Mouse (Mus musculus) T-cell, adult 2 months (primary cell): ENCODE measurements around the gene Kcnh7.

Experiments
- DNase-seq: peaks from one replicate; pipeline ENCODE4 v3.0.0; 2022; ENCODE audit warnings: low spot score

The Kcnh7 gene

GRCm38 (mm10) chr2:63183563-63184545, at the start of gene Kcnh7:
Kcnh7 (minus strand) TSS chr2:63184287.
- DNase-seq: no peak

DNA sequence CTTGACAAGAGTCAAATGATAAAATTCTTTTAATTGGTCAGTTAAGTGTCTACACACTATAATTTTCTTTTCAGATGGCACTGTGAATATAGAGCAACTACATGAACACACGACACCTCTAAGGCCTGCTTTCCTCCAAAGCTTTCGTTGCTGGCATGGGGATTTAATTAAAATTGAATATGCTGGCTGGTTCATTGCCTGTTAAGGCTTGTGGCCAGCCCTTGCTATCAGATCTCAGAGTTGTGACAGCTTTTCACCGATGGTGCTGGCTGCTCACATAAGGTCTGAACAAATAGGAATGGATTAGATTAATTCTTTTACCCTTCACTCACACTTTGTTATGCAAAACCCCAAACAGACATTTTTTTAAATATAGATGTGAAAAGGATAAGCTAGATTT, 23.3 kb upstream of the Kcnh7 start:
- no peak for DNase-seq

DNA sequence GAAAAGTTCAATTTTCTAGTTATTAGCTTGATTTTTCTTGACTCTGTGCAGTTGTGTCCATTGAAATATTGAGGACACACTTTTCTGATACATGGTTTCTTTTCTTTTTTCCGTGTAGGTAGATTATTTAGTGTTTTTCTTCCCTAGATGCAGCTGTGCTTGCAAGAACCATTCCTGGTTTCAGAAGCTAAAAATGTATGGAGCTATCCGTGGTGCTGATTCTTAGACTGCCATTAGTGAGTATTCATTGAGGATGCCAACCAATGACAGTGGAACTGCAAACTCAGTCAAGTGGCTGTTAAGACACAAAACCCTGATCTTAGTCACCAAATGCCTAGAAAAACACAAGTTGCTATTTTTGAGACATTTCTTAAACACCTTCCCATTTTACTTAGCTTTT, 1.9 kb upstream of the Kcnh7 start:
- DNase-seq: no peak

- DNase-seq: no peak
Observed at GRCm38 (mm10) chr2:63184551-63185430, 704 bp upstream of the Kcnh7 start.

- no peak for DNase-seq
Observed at GRCm38 (mm10) chr2:63153701-63154100, 30.4 kb downstream of the Kcnh7 start.

- no peak for DNase-seq
Observed at GRCm38 (mm10) chr2:63127762-63128516, 56.1 kb downstream of the Kcnh7 start.

GRCm38 (mm10) chr2:63120316-63120715, 63.8 kb downstream of the Kcnh7 start:
- DNase-seq: no peak

- no peak for DNase-seq
Observed at GRCm38 (mm10) chr2:63117209-63118193, 66.6 kb downstream of the Kcnh7 start.

DNA sequence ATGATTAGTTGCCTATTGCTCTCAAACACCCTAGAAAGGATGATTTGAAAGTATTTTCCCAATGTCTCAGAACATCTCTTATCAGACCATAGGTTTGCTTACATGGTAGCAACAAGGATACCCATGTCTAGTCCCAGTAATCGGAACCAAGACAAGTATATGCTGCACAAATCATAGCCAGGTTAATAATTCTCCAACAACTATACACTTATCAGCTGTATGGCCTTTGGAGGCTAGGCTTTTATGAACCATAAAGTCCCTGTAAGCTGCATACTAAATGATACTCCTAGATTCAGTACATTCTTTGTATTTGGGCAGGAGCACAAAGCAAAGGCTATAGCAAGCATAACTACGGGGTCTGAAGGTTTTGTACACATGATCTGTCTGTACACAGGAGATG, 78.1 kb downstream of the Kcnh7 start:
- no peak for DNase-seq

GRCm38 (mm10) chr2:63099676-63100075, 84.4 kb downstream of the Kcnh7 start:
- no peak for DNase-seq

DNA sequence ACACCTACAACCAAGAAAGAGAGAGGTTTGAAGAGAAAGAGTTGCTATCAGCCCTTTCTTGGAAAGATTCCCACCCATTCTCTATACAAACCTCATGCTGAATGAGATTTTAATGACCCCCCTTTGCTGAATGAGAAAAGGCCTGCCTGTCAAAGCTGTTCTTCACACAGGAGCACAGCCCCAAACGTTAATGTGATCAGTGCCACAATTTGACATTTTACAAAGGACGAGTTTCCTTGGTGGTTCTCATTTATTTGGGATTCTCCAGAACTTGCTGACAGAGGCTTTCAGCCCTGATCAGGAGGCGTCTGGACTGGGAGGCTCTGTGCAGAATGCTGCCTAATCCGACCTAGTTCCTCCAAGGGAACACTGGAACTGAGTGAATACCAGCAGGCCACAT, 92.3 kb downstream of the Kcnh7 start:
- DNase-seq: no peak

DNA sequence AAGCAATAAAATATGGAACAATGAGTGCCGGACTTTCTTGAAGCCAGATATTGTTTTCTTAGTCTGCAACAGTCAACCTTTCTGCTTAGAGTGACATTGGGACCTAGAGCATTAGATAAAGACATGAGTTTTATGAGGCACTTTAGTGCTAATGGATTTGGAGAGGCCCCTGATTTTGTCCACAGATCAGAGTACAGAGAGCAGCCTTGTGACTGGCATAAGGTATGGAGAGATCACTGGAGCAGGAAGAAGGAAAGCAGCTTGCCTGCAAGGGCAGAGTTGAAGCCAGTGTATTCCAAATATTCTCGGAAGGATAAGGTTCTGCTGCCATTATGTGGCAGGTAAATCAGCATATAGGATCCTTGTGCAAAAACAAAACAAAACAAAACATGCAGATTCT, 93.6 kb downstream of the Kcnh7 start:
- DNase-seq: no peak

- no peak for DNase-seq
Observed at GRCm38 (mm10) chr2:63058386-63058785, 125.7 kb downstream of the Kcnh7 start.

- DNase-seq: no peak
Observed at GRCm38 (mm10) chr2:63049884-63050283, 134.2 kb downstream of the Kcnh7 start.

GRCm38 (mm10) chr2:63039718-63040117, 144.4 kb downstream of the Kcnh7 start:
- DNase-seq: no peak

- DNase-seq: no peak
Observed at GRCm38 (mm10) chr2:63014909-63015308, 169.2 kb downstream of the Kcnh7 start.

DNA sequence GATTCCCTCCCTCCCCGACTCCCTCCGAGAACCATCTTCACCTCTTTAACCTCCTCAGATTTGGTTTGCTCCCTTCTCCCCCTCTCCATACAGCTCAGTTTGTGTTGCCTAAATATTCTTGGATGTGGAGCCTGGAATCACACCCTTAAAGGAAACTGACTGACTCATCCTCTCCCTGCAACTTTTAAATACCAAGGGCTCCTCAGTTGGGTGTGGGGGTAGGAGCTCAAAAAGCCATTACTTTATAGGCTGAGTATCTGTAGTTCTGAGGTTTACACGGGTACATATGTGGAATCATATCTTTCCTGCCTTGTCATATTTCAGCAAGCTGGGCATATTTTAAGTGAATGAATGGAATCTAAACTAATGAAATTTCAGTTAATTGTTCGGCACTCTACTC, 174.9 kb downstream of the Kcnh7 start:
- DNase-seq: no peak

DNA sequence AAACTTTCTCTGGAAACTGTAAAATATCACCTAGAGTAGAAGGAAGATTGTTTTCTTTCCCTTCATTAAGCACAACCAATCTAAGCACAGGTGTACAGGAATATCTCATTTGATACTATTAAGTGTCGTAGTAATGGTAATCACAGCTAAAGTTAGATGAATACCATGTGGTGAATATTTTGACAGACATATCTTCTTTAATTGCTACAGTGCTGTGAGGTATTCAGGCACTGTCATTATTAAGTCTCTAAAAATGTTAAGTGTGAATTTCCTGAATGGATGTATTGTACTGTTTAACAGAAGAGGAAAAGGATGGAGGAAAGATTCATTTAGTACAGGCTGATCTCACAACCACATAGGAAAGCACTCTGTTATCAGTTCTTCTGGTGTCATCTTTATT, 181.3 kb downstream of the Kcnh7 start:
- DNase-seq: no peak

- no peak for DNase-seq
Observed at GRCm38 (mm10) chr2:62997692-62998091, 186.4 kb downstream of the Kcnh7 start.

DNA sequence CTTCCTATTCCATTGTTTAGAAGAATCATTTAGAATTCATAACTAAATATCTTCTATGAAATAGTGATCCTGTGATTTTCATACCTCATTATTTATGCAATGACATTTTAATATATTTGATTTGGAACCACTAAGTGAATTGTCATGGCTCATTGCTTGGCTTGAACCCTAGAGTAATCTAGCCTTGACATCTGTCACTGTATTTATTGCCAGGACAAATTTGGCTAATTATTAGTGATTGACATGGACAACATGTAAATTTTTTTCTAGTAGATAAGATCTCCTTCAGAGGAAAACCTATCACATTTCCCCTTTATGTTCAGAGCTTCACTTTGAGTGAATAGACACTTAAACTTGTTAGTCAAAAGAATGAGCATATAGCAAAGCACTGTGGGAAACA, 195.5 kb downstream of the Kcnh7 start:
- DNase-seq: no peak

DNA sequence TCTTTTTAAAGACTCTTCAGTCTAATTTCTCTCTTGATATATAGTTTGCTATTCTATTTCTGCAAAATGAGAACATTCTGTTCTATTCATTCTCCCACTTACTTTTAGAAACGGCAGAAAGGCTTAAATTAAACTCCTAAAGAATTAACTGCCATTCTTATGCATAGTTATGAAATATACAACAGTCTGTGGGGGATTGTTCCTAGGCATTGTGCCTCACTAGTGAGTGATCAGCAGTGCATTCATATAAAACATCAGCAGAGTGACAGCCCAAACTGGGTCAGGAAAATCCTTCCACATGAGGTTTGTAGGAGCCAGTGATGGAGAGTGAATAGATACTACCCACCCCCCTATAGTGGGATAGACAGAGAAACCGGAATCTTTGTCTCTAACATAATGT, 200.2 kb downstream of the Kcnh7 start:
- no peak for DNase-seq
